Mouse (Mus musculus) liver, embryonic 14.5 days (tissue): ENCODE results near the gene Lrba.

Source experiments
- CTCF ChIP-seq: IDR thresholded peaks from 2 replicates; pipeline ENCODE4 v1.5.1; 2016; ENCODE audit warnings: antibody characterized with exemption, low read depth, control low read depth
- EP300 ChIP-seq: IDR thresholded peaks from 2 replicates; pipeline ENCODE4 v1.6.1; 2016; ENCODE audit warnings: antibody characterized with exemption, low read depth

- TF ChIP-seq CTCF (no peak), EP300 (no peak)
These were observed 322.8 kb downstream of the Lrba start for GRCm38 (mm10) chr3:86547251-86547791.
